Mouse (Mus musculus): ENCODE results near the gene Ryr2. TPM values are rescaled to one million over a fixed set of nuclear protein-coding genes. Genes with fewer than 3 reads are reported as not detected.
"Not testable (repeated sequence)": the region's sequence is repeated elsewhere in the genome, so short reads cannot be mapped to it uniquely, and the experiment has no call there.

The Ryr2 gene
- polyA plus RNA-seq (2016; fragmentation: Nextera tagmentation; extraction: Ambion mirVana), result 1.1 and 1.3 TPM in 2 replicates

DNA sequence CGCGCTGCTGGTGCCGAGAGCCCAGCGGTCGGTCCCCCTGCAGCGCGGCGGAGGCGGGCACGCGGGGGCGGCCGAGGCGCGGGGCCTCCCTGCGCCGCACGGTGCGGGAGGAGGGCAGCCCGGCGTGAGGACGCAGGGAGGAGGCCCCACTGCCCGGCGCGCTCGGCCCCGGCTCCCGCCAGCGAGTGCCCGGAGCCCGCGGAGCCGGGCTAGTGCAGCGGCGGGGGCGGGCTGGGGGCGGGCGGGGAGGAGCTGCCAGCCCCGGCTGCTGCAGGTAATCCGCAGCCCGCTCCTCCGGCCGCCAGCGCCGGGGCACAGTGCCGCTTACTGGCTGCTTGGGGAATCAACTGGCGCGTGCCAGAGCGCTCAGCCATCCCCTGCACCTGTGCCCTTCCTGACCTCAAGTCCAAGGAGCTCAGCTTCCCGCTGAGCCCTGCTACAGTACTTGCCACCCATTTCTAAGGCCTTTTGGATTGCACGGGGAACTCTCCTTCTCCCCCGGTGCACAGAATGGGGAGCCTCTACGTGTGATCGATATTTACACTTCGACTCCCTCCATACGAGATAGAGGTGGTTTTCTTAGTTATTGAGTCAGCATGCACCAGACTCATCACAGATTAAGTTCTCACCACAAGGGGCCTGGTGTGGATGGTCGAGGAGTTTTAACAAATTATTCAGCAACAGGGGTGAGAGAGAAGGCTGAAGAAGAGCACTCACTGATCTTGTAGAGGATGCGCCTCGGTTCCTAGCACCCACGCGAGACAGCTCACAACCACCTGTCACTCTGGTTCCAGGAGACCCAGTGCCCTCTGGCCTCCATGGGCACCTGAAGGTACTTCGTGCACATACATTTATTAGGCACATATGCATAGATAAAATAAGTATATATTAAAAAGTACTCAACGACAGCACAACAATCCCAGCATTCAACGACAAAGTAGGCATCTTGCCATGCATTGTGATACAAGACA lies at the start of gene Ryr2:
Gene Ryr2 (minus strand): TSS at position 284 of the 971 bp plus-strand sequence.
- peaks cover 11% of the 10 kb centered on the region for H3K4me1 ChIP-seq
- peak within 1 kb of the TSS; percentile 80 for H3K4me3 ChIP-seq
- H3K27me3 ChIP-seq, result peaks cover 36% of the 10 kb centered on the region
- WGBS, result 8% methylated on average over 54 of the region's 64 CpGs
- peak; percentile 88 for ATAC-seq (ENCODE audit: low FRiP score)
- H3K36me3 ChIP-seq, result no peaks in the 10 kb centered on the region
- H3K9me3 ChIP-seq (replicated peaks), result no peaks in the 10 kb centered on the region
- H3K27ac ChIP-seq, result peak within 1 kb of the TSS; percentile 68; the same call in 1 of the 2 replicates
- H3K9ac ChIP-seq, result peak within 1 kb of the TSS; percentile 82
- H3K4me2 ChIP-seq (replicated peaks), result peak within 1 kb of the TSS; percentile 98

DNA sequence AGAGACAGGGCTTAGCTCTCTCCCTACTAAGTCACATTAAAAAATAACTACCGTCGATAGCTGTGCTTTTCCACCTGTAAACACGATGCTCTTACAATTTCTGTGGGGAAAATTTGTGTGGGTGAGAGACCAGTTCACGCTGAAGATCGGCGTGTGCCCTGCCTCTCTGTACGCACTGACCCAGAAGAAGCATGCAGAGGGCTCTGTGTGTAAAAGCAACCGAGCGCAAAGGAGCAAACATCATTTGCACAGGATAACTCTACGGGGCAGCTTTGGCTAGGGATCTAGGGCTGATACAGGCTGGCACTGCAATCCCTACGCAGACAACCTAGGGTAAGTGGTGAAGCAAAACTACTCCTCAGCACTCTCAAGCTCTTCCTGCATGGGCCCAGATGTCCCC lies 47.2 kb upstream of the Ryr2 start:
- no peak for ATAC-seq (ENCODE audit: low FRiP score)
- no peak overlapping the region for H3K27ac ChIP-seq
- 76% methylated on average over 11 of the region's 11 CpGs for WGBS

DNA sequence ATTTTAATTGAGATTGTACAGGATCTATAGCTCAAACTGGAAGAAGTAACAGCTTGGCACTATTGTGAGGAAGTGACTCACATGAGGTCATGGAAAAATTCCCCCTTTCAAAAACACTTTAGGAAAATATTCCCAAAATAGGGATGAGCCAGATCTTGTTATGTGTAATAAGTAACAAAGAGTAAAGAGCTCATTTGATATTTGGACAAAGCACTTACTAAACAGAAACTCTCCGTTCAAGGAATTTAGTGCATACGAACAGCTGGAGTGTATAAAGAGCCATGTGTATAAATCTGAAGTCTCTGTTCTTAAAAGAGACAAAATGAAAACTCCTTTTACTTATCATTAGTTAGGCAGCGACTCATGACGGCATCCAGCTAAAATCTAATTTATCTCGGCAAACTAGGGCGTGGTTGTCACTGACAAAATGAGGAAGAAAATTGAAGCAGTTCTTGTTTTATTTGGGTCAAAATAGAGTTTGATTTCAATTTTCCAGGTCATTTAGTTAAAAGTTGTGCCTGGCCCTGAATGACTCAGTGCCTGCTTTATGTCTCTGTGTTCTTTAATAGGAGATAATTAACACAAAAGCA lies 40.3 kb upstream of the Ryr2 start:
- Histone ChIP-seq H3K36me3 (no peaks in the 10 kb centered on the region), H3K9ac (no peak overlapping the region)

More for the DNA sequence above, 47.2 kb upstream of the Ryr2 start:
- Histone ChIP-seq H3K9me3 (replicated peaks) (no peaks in the 10 kb centered on the region), H3K4me3 (no peak overlapping the region), H3K9ac (no peak overlapping the region), H3K27me3 (no peaks in the 10 kb centered on the region), H3K4me1 (no peaks in the 10 kb centered on the region), H3K4me2 (replicated peaks) (no peak overlapping the region), H3K36me3 (no peaks in the 10 kb centered on the region)

DNA sequence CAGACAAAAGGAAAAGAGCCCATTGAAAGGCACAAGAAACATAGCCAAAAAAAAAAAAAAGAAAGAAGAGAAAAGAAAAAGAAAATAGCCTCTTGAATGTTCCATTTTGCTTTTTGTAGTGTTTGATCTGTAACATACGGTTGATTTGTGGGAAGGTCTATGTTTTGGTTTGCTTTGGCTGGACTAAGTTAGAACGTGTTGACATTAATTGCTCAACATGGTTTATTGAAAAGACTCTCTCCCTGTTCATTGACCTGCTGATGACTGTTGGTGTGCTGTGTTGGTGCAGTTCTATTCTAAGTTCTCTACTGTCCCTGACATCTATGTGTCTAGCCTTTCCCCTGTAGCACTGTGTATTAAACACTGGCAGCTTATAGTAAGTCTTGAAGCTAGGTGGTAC lies 39.7 kb upstream of the Ryr2 start:
- WGBS, result 78% methylated on average over 2 of the region's 2 CpGs
- no peak overlapping the region for H3K4me3 ChIP-seq
- H3K9me3 ChIP-seq (replicated peaks), result no peaks in the 10 kb centered on the region
- no peak overlapping the region for H3K4me2 ChIP-seq (replicated peaks)
- no peaks in the 10 kb centered on the region for H3K27me3 ChIP-seq
- no peaks in the 10 kb centered on the region for H3K4me1 ChIP-seq
- H3K36me3 ChIP-seq, result no peaks in the 10 kb centered on the region
- no peak for ATAC-seq (ENCODE audit: low FRiP score)
- no peak overlapping the region for H3K27ac ChIP-seq
- H3K9ac ChIP-seq, result no peak overlapping the region

More for the DNA sequence above, 40.3 kb upstream of the Ryr2 start:
- WGBS, result 80% methylated on average over 6 of the region's 6 CpGs
- no peak overlapping the region for H3K27ac ChIP-seq
- H3K4me3 ChIP-seq, result no peak overlapping the region
- H3K4me1 ChIP-seq, result no peaks in the 10 kb centered on the region
- no peak for ATAC-seq (ENCODE audit: low FRiP score)
- no peaks in the 10 kb centered on the region for H3K9me3 ChIP-seq (replicated peaks)
- H3K4me2 ChIP-seq (replicated peaks), result no peak overlapping the region
- H3K27me3 ChIP-seq, result no peaks in the 10 kb centered on the region

DNA sequence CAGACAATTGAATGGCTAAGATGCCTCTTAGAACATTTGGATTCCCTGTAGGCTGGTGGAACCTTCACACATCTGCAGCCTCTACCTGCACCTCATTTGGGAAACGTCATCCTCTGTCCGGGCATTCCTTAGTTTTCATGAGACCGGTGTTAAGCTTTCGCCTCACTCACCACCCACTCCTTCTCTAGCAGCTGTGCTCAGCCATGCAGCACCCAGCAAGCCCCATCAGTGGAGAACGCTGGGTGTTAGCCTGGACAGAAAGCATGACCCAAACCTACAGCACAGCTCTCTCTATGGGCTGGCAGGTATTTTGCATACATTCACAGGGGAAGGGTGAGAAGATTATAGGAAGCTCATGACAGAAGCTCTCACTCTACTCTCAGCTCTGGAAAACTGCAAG lies 36.6 kb upstream of the Ryr2 start:
- 91% methylated on average over 5 of the region's 5 CpGs for WGBS
- H3K4me2 ChIP-seq (replicated peaks), result no peak overlapping the region
- ATAC-seq (ENCODE audit: low FRiP score), result no peak
- H3K4me3 ChIP-seq, result no peak overlapping the region
- no peak overlapping the region for H3K27ac ChIP-seq
- H3K9ac ChIP-seq, result no peak overlapping the region
- H3K4me1 ChIP-seq, result no peaks in the 10 kb centered on the region
- no peaks in the 10 kb centered on the region for H3K9me3 ChIP-seq (replicated peaks)
- H3K27me3 ChIP-seq, result no peaks in the 10 kb centered on the region
- H3K36me3 ChIP-seq, result no peaks in the 10 kb centered on the region

DNA sequence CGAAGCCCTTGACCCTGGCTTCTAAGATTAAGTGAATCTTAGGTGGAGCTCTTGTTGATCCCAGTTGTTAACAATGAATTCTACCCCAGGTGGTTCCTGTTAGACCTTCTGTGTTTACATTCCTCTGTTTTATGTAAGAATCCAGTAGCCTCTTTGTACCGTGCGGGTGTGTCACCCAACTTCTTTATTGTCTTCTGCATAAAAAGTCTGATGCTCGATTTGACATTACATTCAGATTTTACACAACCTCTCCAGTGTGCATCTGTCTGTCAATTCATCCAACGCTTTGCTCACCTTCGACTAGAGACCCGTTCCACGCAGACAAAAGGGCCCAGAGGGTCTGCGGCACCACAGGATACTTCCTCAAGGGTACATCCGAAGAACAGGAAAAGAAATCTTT lies 29.7 kb upstream of the Ryr2 start:
- not testable (repeated sequence) for H3K4me3 ChIP-seq; H3K4me2 ChIP-seq (replicated peaks); H3K9me3 ChIP-seq (replicated peaks); H3K36me3 ChIP-seq; H3K27me3 ChIP-seq; ATAC-seq (ENCODE audit: low FRiP score); H3K4me1 ChIP-seq; H3K27ac ChIP-seq; H3K9ac ChIP-seq
- 88% methylated on average over 10 of the region's 10 CpGs for WGBS

DNA sequence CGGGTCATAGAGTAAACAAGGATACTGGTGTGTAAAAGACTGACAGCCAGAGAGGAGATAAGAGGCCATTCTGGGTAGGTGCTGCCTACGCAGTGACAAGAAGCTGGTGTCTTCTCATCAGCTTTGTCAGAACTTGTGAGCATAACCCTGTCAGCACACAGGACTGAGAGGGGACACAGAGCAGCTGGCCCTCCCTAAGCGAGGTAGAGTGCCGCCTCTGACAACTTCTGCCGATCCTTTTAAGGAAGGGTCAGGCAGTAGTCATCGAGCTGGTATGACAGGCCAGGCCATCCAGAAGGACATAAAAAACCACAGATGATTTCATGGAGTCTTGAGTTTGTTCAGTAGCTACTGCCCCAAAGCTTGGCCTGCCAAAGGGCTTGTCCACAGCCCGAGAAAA lies 26.8 kb upstream of the Ryr2 start:
- peaks cover 5% of the 10 kb centered on the region; the same call in 1 of the 2 replicates for H3K4me1 ChIP-seq
- 85% methylated on average over 7 of the region's 7 CpGs for WGBS
- ATAC-seq (ENCODE audit: low FRiP score), result no peak

DNA sequence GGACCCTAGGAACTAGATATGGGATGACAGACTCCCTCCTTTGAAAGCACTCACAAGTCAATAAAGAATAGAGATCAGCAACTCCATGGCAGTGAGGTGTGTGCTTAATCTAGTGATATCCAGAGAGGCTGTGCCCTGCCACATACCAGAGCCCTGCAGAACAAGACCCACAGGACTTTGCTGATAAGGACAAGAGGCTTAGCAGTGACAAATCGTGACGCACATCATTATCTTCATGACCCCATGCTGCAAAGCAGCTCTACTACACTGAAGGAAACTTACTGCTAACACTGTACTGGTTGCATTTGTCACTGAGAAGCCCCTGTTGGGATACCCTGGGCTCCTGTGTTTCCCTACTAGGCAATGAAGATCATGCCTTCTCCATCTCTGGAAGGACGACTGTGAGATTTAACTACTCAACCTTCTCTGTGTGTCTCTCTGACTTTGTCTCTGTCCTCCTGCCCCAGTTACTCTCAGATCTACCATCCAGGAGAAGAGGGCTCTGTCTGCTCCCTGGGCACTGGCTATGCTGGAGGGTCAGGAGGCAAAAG lies 25.5 kb upstream of the Ryr2 start:
- Histone ChIP-seq H3K4me3 (no peak overlapping the region), H3K36me3 (no peaks in the 10 kb centered on the region), H3K27ac (no peak overlapping the region), H3K9ac (no peak overlapping the region), H3K27me3 (no peaks in the 10 kb centered on the region), H3K4me1 (peaks cover 5% of the 10 kb centered on the region; the same call in 1 of the 2 replicates), H3K9me3 (replicated peaks) (no peaks in the 10 kb centered on the region), H3K4me2 (replicated peaks) (no peak overlapping the region)
- 84% methylated on average over 3 of the region's 3 CpGs for WGBS
- ATAC-seq (ENCODE audit: low FRiP score), result no peak

More for the DNA sequence above, 26.8 kb upstream of the Ryr2 start:
- no peaks in the 10 kb centered on the region for H3K36me3 ChIP-seq
- no peaks in the 10 kb centered on the region for H3K27me3 ChIP-seq
- H3K4me2 ChIP-seq (replicated peaks), result no peak overlapping the region
- no peak overlapping the region for H3K9ac ChIP-seq
- H3K27ac ChIP-seq, result no peak overlapping the region
- no peak overlapping the region for H3K4me3 ChIP-seq
- no peaks in the 10 kb centered on the region for H3K9me3 ChIP-seq (replicated peaks)

DNA sequence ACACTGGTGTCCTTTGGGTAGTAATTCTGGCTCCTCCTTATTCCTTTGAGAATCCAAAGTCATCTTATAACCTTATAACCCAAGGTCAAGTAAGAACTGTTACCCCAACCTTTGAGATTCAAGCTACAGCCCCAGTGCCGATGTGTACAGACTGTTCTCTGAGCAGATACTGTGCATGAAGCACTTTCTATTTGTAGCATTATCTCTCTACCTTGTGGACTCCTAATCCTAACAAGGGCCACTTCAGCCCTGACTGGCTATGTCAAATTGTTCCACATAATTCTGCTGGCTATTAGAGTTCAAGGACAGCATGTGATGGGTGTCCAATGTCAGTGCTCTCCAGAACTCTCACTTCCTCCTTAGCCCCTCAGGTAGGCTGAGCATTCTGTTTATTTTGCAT lies 22.4 kb upstream of the Ryr2 start:
- Histone ChIP-seq H3K4me2 (replicated peaks) (no peak overlapping the region), H3K36me3 (no peaks in the 10 kb centered on the region), H3K9me3 (replicated peaks) (no peaks in the 10 kb centered on the region), H3K4me3 (no peak overlapping the region), H3K27me3 (no peaks in the 10 kb centered on the region), H3K27ac (no peak overlapping the region), H3K4me1 (peaks cover 5% of the 10 kb centered on the region; the same call in 1 of the 2 replicates), H3K9ac (no peak overlapping the region)
- ATAC-seq (ENCODE audit: low FRiP score), result no peak
- WGBS, result 94% methylated on average over 1 of the region's 1 CpGs

DNA sequence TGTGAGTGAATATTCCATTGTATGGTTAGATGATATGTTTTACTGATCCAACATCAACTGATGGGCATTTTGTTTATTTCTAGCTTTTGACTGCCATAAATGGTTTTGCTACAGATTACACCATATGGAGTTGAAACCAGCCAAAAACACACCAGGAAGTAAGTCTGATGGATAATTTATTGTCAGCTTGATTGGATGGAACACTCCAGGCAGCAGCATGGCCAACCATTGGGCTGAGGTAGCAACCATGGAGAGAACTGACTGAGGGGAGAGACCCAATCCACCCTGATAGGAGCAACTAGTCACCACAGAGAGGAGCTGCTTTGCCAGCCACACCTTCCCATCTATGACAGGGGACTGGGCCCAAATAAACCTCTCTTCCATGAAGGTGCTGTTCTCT lies 19.4 kb upstream of the Ryr2 start:
- H3K4me1 ChIP-seq, result peaks cover 2% of the 10 kb centered on the region; the same call in 1 of the 2 replicates
- H3K36me3 ChIP-seq, result no peaks in the 10 kb centered on the region
- ATAC-seq (ENCODE audit: low FRiP score), result no peak
- H3K9me3 ChIP-seq (replicated peaks), result no peaks in the 10 kb centered on the region
- no peak overlapping the region for H3K4me2 ChIP-seq (replicated peaks)
- H3K4me3 ChIP-seq, result no peak overlapping the region
- no peak overlapping the region for H3K9ac ChIP-seq
- no peak overlapping the region for H3K27ac ChIP-seq
- H3K27me3 ChIP-seq, result no peaks in the 10 kb centered on the region

DNA sequence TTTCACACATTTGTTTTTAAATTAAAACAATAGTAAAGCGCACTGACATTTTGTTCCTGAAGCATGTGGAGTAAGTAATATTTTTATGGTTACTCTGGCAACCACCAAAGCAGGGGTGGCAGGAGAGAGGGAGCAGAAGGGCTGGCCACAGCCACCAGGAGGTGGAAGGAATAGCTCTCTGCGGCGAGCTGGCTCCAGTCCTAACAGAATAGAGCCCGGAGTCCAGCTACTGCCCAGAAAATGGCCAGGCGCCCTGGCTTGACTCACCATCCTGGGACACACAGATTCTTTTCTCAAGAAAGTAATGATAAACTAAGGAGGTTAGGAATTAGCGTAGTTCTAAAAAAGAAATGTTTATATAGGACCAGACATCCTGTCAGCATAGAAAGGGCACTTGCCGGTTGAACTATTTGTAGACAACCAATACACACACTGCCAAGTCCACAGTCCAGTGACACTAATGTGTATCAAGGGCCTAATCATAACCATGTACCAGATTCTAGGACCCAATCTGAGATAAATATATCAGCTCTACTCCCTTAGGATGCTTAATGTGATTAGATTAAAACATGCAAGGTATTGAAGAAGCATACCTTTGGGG lies 18.3 kb upstream of the Ryr2 start:
- Histone ChIP-seq H3K4me2 (replicated peaks) (no peak overlapping the region), H3K27me3 (no peaks in the 10 kb centered on the region), H3K4me3 (no peak overlapping the region), H3K36me3 (no peaks in the 10 kb centered on the region), H3K9me3 (replicated peaks) (no peaks in the 10 kb centered on the region), H3K27ac (no peak overlapping the region), H3K9ac (no peak overlapping the region), H3K4me1 (no peaks in the 10 kb centered on the region)
- no peak for ATAC-seq (ENCODE audit: low FRiP score)
- WGBS, result 76% methylated on average over 7 of the region's 7 CpGs

DNA sequence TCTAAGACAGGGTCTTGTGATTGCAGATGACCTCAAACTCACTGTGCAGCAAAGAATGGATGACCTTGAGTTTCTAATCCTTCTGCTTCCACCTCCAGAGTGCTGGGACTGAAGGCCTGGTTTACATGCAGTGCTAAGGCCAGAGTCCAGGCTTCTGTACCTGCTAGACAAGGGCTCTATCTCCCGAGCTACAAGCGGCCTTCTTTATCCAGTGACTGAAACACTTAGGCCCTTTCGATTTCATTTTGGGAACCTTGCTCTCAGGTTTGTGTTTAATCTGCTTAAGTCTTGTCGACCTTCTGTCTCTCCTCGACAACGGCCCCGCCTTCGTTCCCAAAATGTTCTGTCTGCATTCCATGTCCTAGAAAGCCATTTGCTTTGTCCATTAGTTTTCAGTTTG lies 8.8 kb upstream of the Ryr2 start:
- no peak overlapping the region for H3K27ac ChIP-seq
- no peaks in the 10 kb centered on the region for H3K27me3 ChIP-seq
- no peaks in the 10 kb centered on the region for H3K4me1 ChIP-seq
- H3K9me3 ChIP-seq (replicated peaks), result no peaks in the 10 kb centered on the region
- H3K36me3 ChIP-seq, result no peaks in the 10 kb centered on the region
- no peak overlapping the region for H3K9ac ChIP-seq
- H3K4me3 ChIP-seq, result no peak overlapping the region
- no peak overlapping the region for H3K4me2 ChIP-seq (replicated peaks)
- no peak for ATAC-seq (ENCODE audit: low FRiP score)
- WGBS, result 89% methylated on average over 8 of the region's 8 CpGs
